Mouse (Mus musculus) myocyte (in vitro differentiated cells): Measurements from ENCODE around the gene Gm20388. TPM values are rescaled to one million over a fixed set of nuclear protein-coding genes. Genes with fewer than 3 reads are reported as not detected.
A peak's percentile ranks its signal among the peaks of the same experiment; 100 is the strongest.

Experiments used
- H3K27me3 ChIP-seq: one replicate; pipeline ENCODE4 v1.6.1; 2011; ENCODE audit not compliant: control insufficient read depth, insufficient read depth, insufficient read length
- H3K36me3 ChIP-seq: one replicate; pipeline ENCODE4 v1.6.1; 2011; ENCODE audit not compliant: control insufficient read depth, insufficient read depth
- H3K4me2 ChIP-seq: one replicate; pipeline ENCODE4 v1.6.1; 2011; ENCODE audit warnings: low read depth, control low read depth
- H3K4me3 ChIP-seq: one replicate; pipeline ENCODE4 v1.5.1; 2011; ENCODE audit warnings: mild to moderate bottlenecking, control low read depth, moderate library complexity
- H3K79me2 ChIP-seq: one replicate; pipeline ENCODE4 v1.6.1; 2011; ENCODE audit not compliant: control insufficient read depth, insufficient read depth
- H3ac ChIP-seq: one replicate; pipeline ENCODE4 v1.6.1; 2011; ENCODE audit not compliant: control insufficient read depth, insufficient read length
- CEBPB ChIP-seq: IDR thresholded peaks from 2 replicates; pipeline ENCODE4 v1.6.1; 2011; ENCODE audit warnings: mild to moderate bottlenecking, moderate library complexity; ENCODE audit not compliant: poor library complexity, insufficient read depth, severe bottlenecking
- E2F4 ChIP-seq: IDR thresholded peaks from one replicate; pipeline ENCODE4 v1.6.1; 2011; ENCODE audit warnings: mild to moderate bottlenecking, control low read depth, moderate library complexity; ENCODE audit not compliant: insufficient read depth
- MAX ChIP-seq: IDR thresholded peaks from one replicate; pipeline ENCODE4 v1.6.1; 2011; ENCODE audit warnings: low read depth, mild to moderate bottlenecking, control low read depth
- MYOD1 ChIP-seq, 3 experiments: IDR thresholded peaks; one replicate each; pipeline ENCODE4 v1.6.1; 2011; ENCODE audit warnings: control low read depth in 2 of 3, low read depth in 2 of 3, mild to moderate bottlenecking in 2 of 3, moderate library complexity in 1 of 3; ENCODE audit not compliant: insufficient read length in 2 of 3, control insufficient read depth in 1 of 3
- MYOG ChIP-seq, 3 experiments: IDR thresholded peaks; one replicate each; pipeline ENCODE4 v1.6.1; 2011; ENCODE audit warnings: control low read depth in 2 of 3, low read depth in 2 of 3, mild to moderate bottlenecking in 2 of 3; ENCODE audit not compliant: insufficient read length in 2 of 3, control insufficient read depth in 1 of 3, insufficient read depth in 1 of 3
- POLR2A ChIP-seq: IDR thresholded peaks from one replicate; pipeline ENCODE4 v1.6.1; 2011; ENCODE audit warnings: low read depth, mild to moderate bottlenecking, control low read depth, moderate library complexity; ENCODE audit not compliant: insufficient read length
- POLR2AphosphoS2 ChIP-seq: IDR thresholded peaks from one replicate; pipeline ENCODE4 v1.6.1; 2011; ENCODE audit warnings: low read depth, control low read depth; ENCODE audit not compliant: insufficient read length
- REST ChIP-seq: IDR thresholded peaks from one replicate; pipeline ENCODE4 v1.6.1; 2011; ENCODE audit warnings: mild to moderate bottlenecking, control low read depth, moderate library complexity; ENCODE audit not compliant: insufficient read depth, insufficient read length
- SRF ChIP-seq: IDR thresholded peaks from one replicate; pipeline ENCODE4 v1.6.1; 2011; ENCODE audit warnings: low read depth; ENCODE audit not compliant: control insufficient read depth, insufficient read length
- TCF12 ChIP-seq: IDR thresholded peaks from one replicate; pipeline ENCODE4 v1.6.1; 2011; ENCODE audit warnings: mild to moderate bottlenecking, control low read depth; ENCODE audit not compliant: poor library complexity, insufficient read depth, severe bottlenecking
- TCF3 ChIP-seq: IDR thresholded peaks from one replicate; pipeline ENCODE4 v1.6.1; 2011; ENCODE audit warnings: low read depth, control low read depth; ENCODE audit not compliant: insufficient read length
- USF1 ChIP-seq: IDR thresholded peaks from one replicate; pipeline ENCODE4 v1.6.1; 2011; ENCODE audit warnings: low read depth, mild to moderate bottlenecking, control low read depth, moderate library complexity
- polyA plus RNA-seq: library from polyadenylated mRNA; unstranded; fragments of >200 nt; fragmentation: generic; extraction: Trizol; gene quantifications from one replicate; pipeline ENCODE4 v1.2.1, GENCODE M21; 2012; ENCODE audit warnings: missing spikeins

Gm20388 gene
- polyA plus RNA-seq, 1 experiment = 15.3 TPM

DNA sequence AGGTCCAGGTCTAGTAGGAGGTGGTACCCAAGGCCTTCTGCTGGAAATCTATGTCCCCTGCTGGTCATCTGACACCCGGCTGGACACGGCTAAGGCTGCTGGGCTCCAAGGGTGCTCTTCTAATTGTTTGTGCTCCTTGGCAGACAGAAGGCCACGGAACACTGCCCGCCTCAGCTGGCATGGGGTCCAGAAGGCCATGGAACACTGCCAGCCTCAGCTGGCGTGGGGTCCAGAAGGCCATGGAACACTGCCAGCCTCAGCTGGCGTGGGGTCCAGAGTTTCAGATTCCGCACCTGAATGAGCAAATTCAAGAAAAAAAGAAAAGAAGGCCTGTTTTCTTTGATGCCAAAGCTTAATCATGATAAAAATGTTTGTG is 2070.9 kb downstream of the Gm20388 start:
- H3K36me3 ChIP-seq = no peaks in the 10 kb centered on the region
- no peak for TF ChIP-seq SRF
- TF ChIP-seq CEBPB = no peak
- no peak for TF ChIP-seq USF1
- no peak for TF ChIP-seq REST
- TF ChIP-seq MAX = no peak

DNA sequence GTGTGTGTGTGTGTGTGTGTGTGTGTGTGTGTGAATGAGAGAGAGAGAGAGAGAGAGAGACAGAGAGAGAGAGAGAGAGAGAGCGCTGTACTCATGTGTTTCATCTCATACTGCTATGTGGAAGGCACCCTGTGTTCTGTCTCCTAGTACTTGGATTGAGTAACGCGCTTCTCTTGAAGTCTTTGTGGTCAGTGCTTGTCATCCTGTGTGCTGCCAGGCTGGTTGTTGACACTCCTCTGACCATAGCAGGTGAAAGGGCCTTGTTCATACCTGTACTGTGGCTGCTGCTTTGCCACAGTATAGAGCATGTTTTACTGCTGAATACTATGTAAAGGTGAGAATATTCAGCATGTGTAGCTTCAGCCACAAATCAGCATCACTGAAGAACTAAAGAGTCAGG is 2075.0 kb downstream of the Gm20388 start:
- H3K4me2 ChIP-seq = no peak overlapping the region
- H3K27me3 ChIP-seq = no peaks in the 10 kb centered on the region
- no peaks in the 10 kb centered on the region for H3K79me2 ChIP-seq
- H3ac ChIP-seq = no peak overlapping the region
- TF ChIP-seq SRF (no peak), POLR2A (no peak), REST (no peak), USF1 (no peak), CEBPB (no peak), MYOG (IDR thresholded peaks at IDR 0.05; ENCODE audit: control insufficient read depth in 1 of 3, insufficient read depth in 1 of 3, insufficient read length in 2 of 3, low read depth in 2 of 3) (no peak), POLR2AphosphoS2 (no peak), MYOD1 (IDR thresholded peaks at IDR 0.05; ENCODE audit: control insufficient read depth in 1 of 3, insufficient read length in 2 of 3, low read depth in 2 of 3) (no peak)
- no peak overlapping the region for H3K4me3 ChIP-seq
- peaks cover 6% of the 10 kb centered on the region for H3K36me3 ChIP-seq

More for the DNA sequence above, 2070.9 kb downstream of the Gm20388 start:
- Histone ChIP-seq H3K4me3 (no peak overlapping the region), H3K4me2 (no peak overlapping the region), H3K27me3 (no peaks in the 10 kb centered on the region), H3K79me2 (no peaks in the 10 kb centered on the region), H3ac (no peak overlapping the region)

DNA sequence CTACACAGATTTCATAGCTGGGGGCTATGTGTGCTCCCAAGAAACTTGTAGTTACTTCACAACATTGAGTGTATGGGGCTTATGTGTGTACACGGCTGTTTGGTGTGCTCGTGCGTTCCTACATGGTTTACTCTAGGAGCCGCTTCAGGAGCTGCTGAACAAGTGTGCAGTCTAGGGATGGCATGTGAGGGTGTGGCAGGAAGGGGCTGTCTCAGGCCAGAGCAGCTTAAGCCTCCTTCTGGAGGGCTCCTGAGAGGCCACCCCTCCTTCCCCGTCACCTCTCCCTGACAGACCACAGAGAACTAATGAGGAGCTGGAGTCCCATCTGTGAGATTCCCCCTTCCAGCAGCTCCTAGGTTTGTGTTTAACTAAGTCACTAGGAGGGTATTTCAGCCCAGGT is 2077.3 kb downstream of the Gm20388 start:
- H3K4me3 ChIP-seq = no peak overlapping the region
- no peak for TF ChIP-seq USF1
- TF ChIP-seq MYOD1 (IDR thresholded peaks at IDR 0.05; ENCODE audit: control insufficient read depth in 1 of 3, insufficient read length in 2 of 3, low read depth in 2 of 3) = no peak
- TF ChIP-seq MAX = no peak
- TF ChIP-seq CEBPB = no peak
- no peak for TF ChIP-seq E2F4
- no peak for TF ChIP-seq REST
- TF ChIP-seq MYOG (IDR thresholded peaks at IDR 0.05; ENCODE audit: control insufficient read depth in 1 of 3, insufficient read depth in 1 of 3, insufficient read length in 2 of 3, low read depth in 2 of 3) = no peak
- no peak for TF ChIP-seq TCF12
- no peak for TF ChIP-seq SRF
- H3K36me3 ChIP-seq = peaks cover 6% of the 10 kb centered on the region
- no peaks in the 10 kb centered on the region for H3K27me3 ChIP-seq
- no peaks in the 10 kb centered on the region for H3K79me2 ChIP-seq
- H3ac ChIP-seq = no peak overlapping the region
- no peak overlapping the region for H3K4me2 ChIP-seq

DNA sequence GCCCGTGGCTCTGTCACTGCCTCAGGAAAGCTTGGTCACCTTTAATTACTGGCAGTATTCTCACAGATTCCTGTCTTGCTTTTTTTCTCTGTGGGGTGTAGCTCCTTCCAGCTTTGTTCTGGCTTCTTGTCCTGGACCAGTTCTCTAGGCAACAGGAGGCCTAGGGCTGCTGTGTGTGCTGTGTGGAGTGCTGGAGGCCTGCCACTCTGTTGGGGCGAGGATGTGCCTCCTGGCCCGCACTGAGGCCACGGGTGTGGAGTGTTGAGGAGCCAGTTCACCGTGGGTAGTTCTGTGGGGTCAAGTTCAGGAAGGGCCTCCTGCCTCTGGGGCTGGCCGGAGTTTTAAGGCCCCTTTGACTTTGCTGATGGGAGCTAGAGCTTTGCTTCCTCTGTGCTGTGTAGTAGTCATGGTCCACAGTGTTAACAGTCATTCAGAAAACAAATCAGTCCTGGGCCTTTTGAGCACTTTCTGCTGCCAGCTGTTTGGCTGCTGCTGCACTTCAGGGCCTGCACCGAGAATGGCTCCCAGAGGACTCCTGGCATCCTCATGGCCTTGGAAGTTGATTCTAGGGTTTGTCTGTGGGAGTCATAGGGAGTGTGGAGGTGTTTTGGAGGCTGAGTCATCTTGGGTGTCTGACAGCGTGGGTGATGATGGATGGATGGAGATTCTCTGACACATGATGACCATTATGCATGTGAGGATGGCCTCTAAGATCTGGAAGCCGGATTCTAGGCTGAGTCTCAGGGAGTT is 2080.0 kb downstream of the Gm20388 start:
- Histone ChIP-seq H3K4me2 (peak overlapping the region; percentile 58), H3K4me3 (no peak overlapping the region), H3K36me3 (peaks cover 6% of the 10 kb centered on the region), H3ac (no peak overlapping the region), H3K79me2 (no peaks in the 10 kb centered on the region), H3K27me3 (no peaks in the 10 kb centered on the region)
- TF ChIP-seq MYOG (IDR thresholded peaks at IDR 0.05; ENCODE audit: control insufficient read depth in 1 of 3, insufficient read depth in 1 of 3, insufficient read length in 2 of 3, low read depth in 2 of 3) = peak in 1 of 3 experiments; percentile 67
- TF ChIP-seq POLR2AphosphoS2 = no peak
- peak in 2 of 3 experiments; percentile 63 to 76 for TF ChIP-seq MYOD1 (IDR thresholded peaks at IDR 0.05; ENCODE audit: control insufficient read depth in 1 of 3, insufficient read length in 2 of 3, low read depth in 2 of 3)

DNA sequence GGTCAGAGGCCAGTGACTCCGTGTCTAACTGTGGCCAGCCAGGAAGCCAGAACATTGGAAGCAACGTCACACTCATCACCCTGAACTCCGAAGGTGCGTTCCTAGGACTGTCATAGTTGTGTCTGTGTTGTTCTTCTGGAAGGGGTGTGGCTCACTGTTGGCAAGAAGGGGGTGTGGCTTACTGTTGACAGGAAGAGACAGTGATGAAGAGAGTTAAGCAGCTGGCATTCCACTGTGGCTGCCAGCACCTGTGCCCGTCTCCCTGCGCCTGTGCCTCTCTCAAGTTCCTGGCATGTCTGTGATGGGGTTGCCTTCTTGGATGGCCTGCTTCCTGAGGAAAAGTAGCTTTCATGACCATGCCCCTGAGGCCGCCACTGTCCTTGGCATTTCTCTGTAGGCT is 2081.0 kb downstream of the Gm20388 start:
- TF ChIP-seq TCF12 (peak; percentile 90), USF1 (no peak), POLR2AphosphoS2 (peak; percentile 41), MYOG (IDR thresholded peaks at IDR 0.05; ENCODE audit: control insufficient read depth in 1 of 3, insufficient read depth in 1 of 3, insufficient read length in 2 of 3, low read depth in 2 of 3) (peak; percentile 96 to 100 (median 97)), POLR2A (peak; percentile 31), E2F4 (no peak), MAX (no peak), REST (no peak), MYOD1 (IDR thresholded peaks at IDR 0.05; ENCODE audit: control insufficient read depth in 1 of 3, insufficient read length in 2 of 3, low read depth in 2 of 3) (peak; percentile 89 to 100 (median 100)), SRF (no peak), TCF3 (peak; percentile 98)
- no peaks in the 10 kb centered on the region for H3K27me3 ChIP-seq
- H3K36me3 ChIP-seq = peaks cover 6% of the 10 kb centered on the region
- H3K4me3 ChIP-seq = no peak overlapping the region
- peak overlapping the region; percentile 58 for H3K4me2 ChIP-seq
- no peak overlapping the region for H3ac ChIP-seq
- no peaks in the 10 kb centered on the region for H3K79me2 ChIP-seq
